Mouse (Mus musculus) small intestine, adult 2 months (tissue): ENCODE measurements around the gene Arl9. TPM values are rescaled to one million over a fixed set of nuclear protein-coding genes. Genes with fewer than 3 reads are reported as not detected.
"Not testable (repeated sequence)": the region's sequence is repeated elsewhere in the genome, so short reads cannot be mapped to it uniquely, and the experiment has no call there.

ENCODE experiments used
- H3K27ac ChIP-seq: fragments of 200-500 bp; 2 replicates; pipeline ENCODE4 v1.5.1; 2012; ENCODE audit warnings: low read depth, low read length, control low read depth, inconsistent platforms; ENCODE audit not compliant: insufficient read depth
- H3K27me3 ChIP-seq: fragments of 200-500 bp; 2 replicates; pipeline ENCODE4 v1.6.1; 2012; ENCODE audit warnings: mild to moderate bottlenecking, moderate library complexity, low read length, inconsistent platforms; ENCODE audit not compliant: control insufficient read depth, insufficient read depth
- H3K36me3 ChIP-seq: fragments of 200-500 bp; 2 replicates; pipeline ENCODE4 v1.6.1; 2012; ENCODE audit warnings: mild to moderate bottlenecking, low read length, control low read depth, inconsistent platforms; ENCODE audit not compliant: control insufficient read depth, insufficient read depth
- H3K4me1 ChIP-seq: fragments of 200-500 bp; 2 replicates; pipeline ENCODE4 v1.6.1; 2012; ENCODE audit warnings: low read length, inconsistent platforms, mixed read lengths; ENCODE audit not compliant: control insufficient read depth, insufficient read depth, insufficient read length
- H3K4me3 ChIP-seq: fragments of 200-500 bp; 2 replicates; pipeline ENCODE4 v1.5.1; 2012; ENCODE audit warnings: low read depth, mild to moderate bottlenecking, control low read depth, inconsistent platforms, low read length, moderate library complexity
- CTCF ChIP-seq: fragments of 200-500 bp; IDR thresholded peaks from 2 replicates; pipeline ENCODE4 v1.5.1; 2012; ENCODE audit warnings: low read depth, mild to moderate bottlenecking, control low read depth, inconsistent platforms, low read length, moderate library complexity, mixed read lengths; ENCODE audit not compliant: insufficient replicate concordance, insufficient read length; ENCODE audit errors: extremely low read depth
- POLR2A ChIP-seq: fragments of 200-500 bp; IDR thresholded peaks from 2 replicates; pipeline ENCODE4 v1.6.1; 2012; ENCODE audit warnings: low read depth, mild to moderate bottlenecking, control low read depth, inconsistent platforms, low read length, moderate library complexity
- WGBS: fragments of 180-500 bp; shearing (Covaris S2); methylation state at CpG from one replicate; pipeline ENCODE4 v1.1.7; 2018; 5-methylcytosine and 5-hydroxymethylcytosine counted together
- polyA plus RNA-seq: library from polyadenylated mRNA; depleted of rRNA; stranded (reverse); fragments of >200 nt; gene quantifications from 2 replicates; pipeline ENCODE4 v1.2.3, GENCODE M21; 2012

Gene Arl9
- polyA plus RNA-seq, 1 experiment = not detected

DNA sequence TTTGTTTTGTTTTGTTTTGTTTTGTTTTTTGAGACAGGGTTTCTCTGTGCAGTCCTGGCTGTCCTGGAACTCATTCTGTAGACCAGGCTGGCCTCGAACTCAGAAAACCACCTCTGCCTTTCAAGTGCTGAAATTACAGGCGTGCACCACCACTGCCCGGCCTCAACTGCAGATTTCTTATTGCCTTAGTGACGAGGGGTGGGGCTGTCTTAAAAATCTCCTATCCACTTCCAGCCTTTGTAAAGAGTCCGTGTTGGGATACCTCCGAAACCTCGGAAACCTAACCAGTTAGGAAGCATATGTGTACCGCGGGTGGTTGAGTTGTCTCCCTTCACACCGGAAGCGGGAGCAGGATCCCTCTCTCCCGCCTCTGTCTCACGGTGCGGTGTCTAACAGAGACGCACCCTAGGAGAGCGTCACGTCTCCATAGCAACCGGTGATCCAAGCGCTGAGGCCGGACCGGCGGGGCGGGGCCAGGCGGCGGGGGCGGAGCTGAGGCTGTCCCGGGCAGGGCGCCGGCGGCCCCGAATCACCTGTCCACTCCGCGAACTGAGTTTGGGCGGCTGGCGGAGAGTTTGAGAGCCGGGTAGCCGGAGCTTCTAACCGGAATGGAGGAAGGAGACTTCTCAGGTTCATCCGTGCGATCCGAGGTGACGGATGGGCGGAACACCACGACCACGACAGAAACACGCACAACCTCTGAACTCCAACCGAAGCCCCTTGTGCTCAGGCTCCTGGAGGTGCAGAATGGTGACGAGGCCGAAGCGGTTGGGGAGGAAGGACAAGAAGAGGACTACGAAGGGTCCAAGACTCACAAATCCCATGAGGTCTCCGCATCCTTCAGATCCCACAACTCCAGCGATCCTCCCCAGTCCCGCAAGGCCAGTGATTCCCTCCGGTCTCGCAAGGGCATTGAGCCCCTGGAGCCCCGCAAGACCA is 12.0 kb downstream of the Arl9 start, which contains the start of gene Thegl:
Thegl (plus strand) TSS at position 480 of the 939 bp plus-strand sequence.
- Histone ChIP-seq H3K4me3 (peak within 1 kb of the TSS; percentile 62), H3K27ac (no peak within 1 kb of the TSS), H3K4me1 (peaks cover 4% of the 10 kb centered on the region; the same call in 1 of the 2 replicates), H3K36me3 (no peaks in the 10 kb centered on the region), H3K27me3 (no peaks in the 10 kb centered on the region)
- TF ChIP-seq POLR2A (no peak), CTCF (no peak)
- WGBS = 22% methylated on average over 57 of the region's 57 CpGs

DNA sequence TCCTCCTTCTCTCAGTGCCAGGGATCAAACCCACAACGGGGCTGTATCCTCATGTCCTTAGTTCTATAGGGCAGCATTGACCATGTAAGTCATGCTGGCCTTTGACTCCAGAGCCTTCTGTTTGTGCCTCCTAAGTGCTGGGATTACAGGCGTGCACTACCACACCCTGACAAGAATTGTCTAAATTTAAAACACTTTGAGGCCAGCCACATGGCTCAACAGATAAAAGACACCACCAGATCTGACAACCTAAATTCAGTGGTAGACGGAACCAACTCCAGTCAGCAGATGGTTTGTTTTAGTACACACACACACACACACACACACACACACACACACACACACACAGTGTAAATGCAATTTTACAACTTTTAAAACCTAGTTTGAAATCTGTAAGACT is 24.2 kb downstream of the Arl9 start:
- no peaks in the 10 kb centered on the region for H3K27me3 ChIP-seq

DNA sequence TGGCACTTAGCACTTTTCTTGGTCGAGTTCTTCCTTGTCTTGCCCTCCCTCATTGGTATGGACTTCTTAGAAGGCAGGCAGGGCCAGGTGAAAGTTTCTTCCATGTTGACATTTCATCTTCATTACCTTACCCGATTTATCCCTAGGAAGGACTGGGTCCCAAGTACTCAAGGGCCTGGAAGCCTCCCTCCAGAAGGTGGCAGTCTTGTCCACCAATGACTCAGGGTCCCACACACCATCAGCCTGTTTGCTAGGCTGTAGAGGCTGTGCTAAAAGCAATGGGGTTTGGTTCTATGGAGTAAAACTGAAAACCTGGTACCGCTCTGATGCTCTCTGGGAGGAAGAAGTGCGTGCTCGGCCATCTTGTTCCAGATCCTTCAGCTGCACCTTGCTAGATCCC is 25.9 kb downstream of the Arl9 start:
- H3K27me3 ChIP-seq = no peaks in the 10 kb centered on the region
- TF ChIP-seq CTCF (peak; percentile 64; the same call in 1 of the 2 replicates), POLR2A (no peak)
- no peaks in the 10 kb centered on the region for H3K4me1 ChIP-seq
- WGBS = 67% methylated on average over 5 of the region's 5 CpGs
- no peaks in the 10 kb centered on the region for H3K36me3 ChIP-seq
- no peak overlapping the region for H3K4me3 ChIP-seq
- H3K27ac ChIP-seq = no peak overlapping the region

More for the DNA sequence above, 24.2 kb downstream of the Arl9 start:
- no peak overlapping the region for H3K27ac ChIP-seq
- H3K4me1 ChIP-seq = no peaks in the 10 kb centered on the region
- TF ChIP-seq CTCF = no peak
- TF ChIP-seq POLR2A = no peak
- 65% methylated on average over 3 of the region's 3 CpGs for WGBS
- H3K4me3 ChIP-seq = no peak overlapping the region
- H3K36me3 ChIP-seq = no peaks in the 10 kb centered on the region

DNA sequence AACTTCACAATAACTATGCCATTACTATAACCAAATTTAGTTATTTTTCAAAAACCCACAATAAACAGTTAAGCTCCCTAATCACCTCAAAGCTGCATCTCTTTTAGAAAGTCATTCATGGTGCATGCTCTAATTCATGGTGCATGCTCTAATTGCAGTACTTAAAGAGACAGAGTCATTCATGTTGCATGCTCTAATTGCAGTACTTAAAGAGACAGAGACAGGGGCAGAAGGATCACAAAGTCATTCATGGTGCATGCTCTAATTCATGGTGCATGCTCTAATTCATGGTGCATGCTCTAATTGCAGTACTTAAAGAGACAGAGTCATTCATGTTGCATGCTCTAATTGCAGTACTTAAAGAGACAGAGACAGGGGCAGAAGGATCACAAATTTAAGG is 31.2 kb downstream of the Arl9 start:
- H3K36me3 ChIP-seq, H3K27ac ChIP-seq, H3K4me3 ChIP-seq, H3K27me3 ChIP-seq, H3K4me1 ChIP-seq: not testable (repeated sequence)

DNA sequence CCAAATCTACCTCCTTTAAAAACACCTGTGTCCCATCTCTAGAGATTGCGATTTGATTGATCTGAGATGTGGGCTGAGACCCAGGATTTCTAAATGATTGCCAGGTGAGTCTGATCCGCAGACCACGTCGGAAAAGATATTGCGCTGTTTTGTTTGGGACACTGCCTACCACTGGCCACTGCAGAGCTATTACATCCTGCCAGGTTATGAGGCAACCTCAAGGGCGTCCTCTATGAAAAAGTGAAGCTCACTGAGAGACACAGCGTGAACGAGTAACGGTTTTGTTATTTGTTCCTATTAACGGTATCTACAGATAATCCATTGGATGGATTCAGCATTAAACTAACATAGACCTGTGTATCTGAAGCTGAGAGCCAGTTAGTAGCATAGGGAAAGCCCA is 34.6 kb downstream of the Arl9 start:
- no peaks in the 10 kb centered on the region for H3K27me3 ChIP-seq

DNA sequence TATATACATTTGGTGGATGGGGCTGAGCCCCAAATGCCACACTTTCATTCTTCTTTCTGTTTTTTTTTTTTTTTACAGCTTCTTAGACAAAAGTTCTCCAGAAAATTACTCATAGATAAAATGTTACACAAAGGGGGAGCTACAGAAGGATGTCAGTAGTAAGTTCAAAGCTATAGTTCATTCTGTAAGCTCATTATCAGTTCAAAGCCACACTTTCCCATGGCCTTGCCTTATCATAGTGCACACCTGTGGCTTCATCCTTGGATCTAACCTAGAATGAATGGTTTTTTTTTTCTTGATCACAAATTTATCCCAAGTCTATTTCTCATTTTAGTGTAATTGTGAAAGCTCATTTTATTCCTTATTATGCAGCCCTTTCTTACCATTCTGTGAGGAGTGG is 35.5 kb downstream of the Arl9 start:
- TF ChIP-seq POLR2A (no peak), CTCF (no peak)
- H3K27me3 ChIP-seq = no peaks in the 10 kb centered on the region
- no peak overlapping the region for H3K4me3 ChIP-seq
- H3K27ac ChIP-seq = no peak overlapping the region
- no peaks in the 10 kb centered on the region for H3K36me3 ChIP-seq
- no peaks in the 10 kb centered on the region for H3K4me1 ChIP-seq

More for the DNA sequence above, 34.6 kb downstream of the Arl9 start:
- no peak overlapping the region for H3K4me3 ChIP-seq
- WGBS = 88% methylated on average over 10 of the region's 10 CpGs
- H3K27ac ChIP-seq = no peak overlapping the region
- H3K4me1 ChIP-seq = no peaks in the 10 kb centered on the region
- H3K36me3 ChIP-seq = no peaks in the 10 kb centered on the region
- TF ChIP-seq POLR2A = no peak
- TF ChIP-seq CTCF = no peak

DNA sequence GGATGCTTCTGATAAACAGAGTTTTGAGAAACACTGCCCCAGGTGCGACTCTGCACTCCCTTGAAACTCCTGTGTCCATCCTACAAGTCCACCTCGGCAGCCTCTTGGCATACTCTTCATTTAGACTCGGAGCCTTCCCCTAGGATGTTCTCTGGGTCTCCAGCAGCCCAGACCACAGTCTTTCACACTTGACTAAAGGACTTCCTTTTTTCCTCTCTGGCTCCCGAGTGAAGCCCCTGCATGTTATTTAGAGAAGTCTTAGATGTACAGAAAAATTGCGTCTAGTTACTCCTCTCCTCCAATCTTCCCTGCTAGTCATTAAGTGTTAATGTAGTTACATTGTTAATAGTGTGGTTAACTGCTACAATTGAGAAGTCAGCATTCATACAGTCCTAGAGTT is 40.5 kb downstream of the Arl9 start:
- TF ChIP-seq POLR2A = no peak
- TF ChIP-seq CTCF = no peak
- H3K36me3 ChIP-seq = no peaks in the 10 kb centered on the region
- 66% methylated on average over 5 of the region's 5 CpGs for WGBS

More for the DNA sequence above, 40.5 kb downstream of the Arl9 start:
- no peaks in the 10 kb centered on the region for H3K4me1 ChIP-seq
- H3K27ac ChIP-seq = no peak overlapping the region
- no peaks in the 10 kb centered on the region for H3K27me3 ChIP-seq
- no peak overlapping the region for H3K4me3 ChIP-seq
